8 mouse cellular contexts compared by ENCODE assay signal in genomic region chr16:49332107-49332722, GRCm38 (mm10).
DNase-seq lines count a peak whose midpoint lies in the region; ATAC-seq and TF ChIP-seq lines count a peak whose summit lies in the region.

No protein-coding gene starts in this region.

- no peaks in the 10 kb centered on the region for H3K9me3 ChIP-seq in forebrain, embryonic 14.5 days (replicated peaks; ENCODE audit: control insufficient read depth, low read length)
- H3K9me3 ChIP-seq in forebrain, embryonic 10.5 days: no peaks in the 10 kb centered on the region
- H3K9me3 ChIP-seq in kidney, postnatal 0 days (replicated peaks; ENCODE audit: low read length): no peaks in the 10 kb centered on the region
- H3K9me3 ChIP-seq in stomach, embryonic 16.5 days (replicated peaks; ENCODE audit: control insufficient read depth, low read length): no peaks in the 10 kb centered on the region

- no peaks in the 10 kb centered on the region for H3K36me3 ChIP-seq in forebrain, embryonic 14.5 days (ENCODE audit: control insufficient read depth, insufficient read depth, low read length)
- H3K36me3 ChIP-seq in forebrain, embryonic 10.5 days (replicated peaks): no peaks in the 10 kb centered on the region
- H3K36me3 ChIP-seq in kidney, postnatal 0 days (ENCODE audit: insufficient read depth, low read length): no peaks in the 10 kb centered on the region
- H3K36me3 ChIP-seq in stomach, embryonic 16.5 days (ENCODE audit: control insufficient read depth, insufficient read depth, low read length): no peaks in the 10 kb centered on the region

- no peak overlapping the region for H3K4me2 ChIP-seq in forebrain, embryonic 14.5 days (ENCODE audit: low read length)
- no peak overlapping the region for H3K4me2 ChIP-seq in kidney, postnatal 0 days (ENCODE audit: low read length)
- H3K4me2 ChIP-seq in stomach, embryonic 16.5 days (ENCODE audit: low read depth, low read length): no peak overlapping the region

- peaks cover 5% of the 10 kb centered on the region; the same call in 1 of the 2 replicates for H3K4me1 ChIP-seq in forebrain, embryonic 14.5 days (ENCODE audit: control insufficient read depth, insufficient read depth, low read length)
- H3K4me1 ChIP-seq in forebrain, embryonic 10.5 days: no peaks in the 10 kb centered on the region
- H3K4me1 ChIP-seq in kidney, postnatal 0 days (replicated peaks; ENCODE audit: insufficient read depth, low read length): no peaks in the 10 kb centered on the region
- H3K4me1 ChIP-seq in stomach, embryonic 16.5 days (ENCODE audit: control insufficient read depth, insufficient read depth, low read length): no peaks in the 10 kb centered on the region

- H3K9ac ChIP-seq in forebrain, embryonic 14.5 days (ENCODE audit: low read length): no peak overlapping the region; the same call in 1 of the 2 replicates
- H3K9ac ChIP-seq in kidney, postnatal 0 days (ENCODE audit: low read depth, low read length): no peak overlapping the region
- no peak overlapping the region for H3K9ac ChIP-seq in stomach, embryonic 16.5 days (ENCODE audit: low read length)

- ATAC-seq in forebrain, embryonic 14.5 days: peak; percentile 74; the same call in 1 of the 2 replicates
- no peak; the same call in 1 of the 2 replicates for ATAC-seq in kidney, postnatal 0 days (replicated peaks; ENCODE audit: low FRiP score, low read depth)
- ATAC-seq in stomach, embryonic 16.5 days (ENCODE audit: insufficient read depth, low FRiP score): peak; percentile 40; the same call in 1 of the 2 replicates

- no peak for TF ChIP-seq CTCF in kidney, postnatal 0 days (IDR thresholded peaks at IDR 0.05; ENCODE audit: low read depth)

- no peak overlapping the region for H3K4me3 ChIP-seq in forebrain, embryonic 14.5 days (ENCODE audit: low read depth, low read length)
- H3K4me3 ChIP-seq in forebrain, embryonic 10.5 days: no peak overlapping the region
- no peak overlapping the region for H3K4me3 ChIP-seq in kidney, postnatal 0 days (replicated peaks; ENCODE audit: low read depth, low read length)
- no peak overlapping the region for H3K4me3 ChIP-seq in stomach, embryonic 16.5 days (replicated peaks; ENCODE audit: low read length)

- WGBS in forebrain, embryonic 14.5 days: 68% methylated on average over 4 of the region's 5 CpGs
- WGBS in forebrain, embryonic 10.5 days: 86% methylated on average over 5 of the region's 5 CpGs
- 35% methylated on average over 5 of the region's 5 CpGs for WGBS in kidney, postnatal 0 days
- WGBS in stomach, embryonic 16.5 days: 49% methylated on average over 5 of the region's 5 CpGs

- no peaks in the 10 kb centered on the region for H3K27me3 ChIP-seq in forebrain, embryonic 14.5 days (replicated peaks; ENCODE audit: control insufficient read depth, insufficient read depth, low read length)
- H3K27me3 ChIP-seq in forebrain, embryonic 10.5 days (ENCODE audit: poor library complexity, severe bottlenecking): no peaks in the 10 kb centered on the region
- H3K27me3 ChIP-seq in kidney, postnatal 0 days (ENCODE audit: insufficient read depth, low read length): no peaks in the 10 kb centered on the region
- no peaks in the 10 kb centered on the region for H3K27me3 ChIP-seq in stomach, embryonic 16.5 days (ENCODE audit: control insufficient read depth, insufficient read depth, low read length)

- peak; percentile 75 for DNase-seq in forebrain, embryonic 14.5 days (ENCODE audit: low spot score)
- no peak for DNase-seq in forebrain, embryonic 10.5 days (ENCODE audit: extremely low spot score, low spot score)
- DNase-seq in right cerebral cortex, adult 18-20 months: peak; percentile 32
- DNase-seq in right cerebral cortex, postnatal 36 days (ENCODE audit: low spot score in 2 of 2): no peak
- DNase-seq in kidney, postnatal 0 days (ENCODE audit: low spot score): peak; percentile 54
- no peak for DNase-seq in embryo, embryonic 10 days (ENCODE audit: low spot score)
- no peak for DNase-seq in yolk sac, embryonic 10.5 days (ENCODE audit: low spot score)

- peak overlapping the region; percentile 63; the same call in 1 of the 2 replicates for H3K27ac ChIP-seq in forebrain, embryonic 14.5 days (ENCODE audit: low read depth, low read length)
- H3K27ac ChIP-seq in forebrain, embryonic 10.5 days: no peak overlapping the region
- no peak overlapping the region for H3K27ac ChIP-seq in kidney, postnatal 0 days
- no peak overlapping the region for H3K27ac ChIP-seq in stomach, embryonic 16.5 days (ENCODE audit: low read length)

Comparison
In these comparisons a context has a peak if more than half of its experiments do, and no peak if none do; other contexts are left out.
1. DNase-seq: peak in forebrain, embryonic 14.5 days (single experiment), right cerebral cortex, adult 18-20 months (single experiment) and kidney, postnatal 0 days (single experiment); none in forebrain, embryonic 10.5 days (single experiment), right cerebral cortex, postnatal 36 days (0 of 2), embryo, embryonic 10 days (single experiment) and yolk sac, embryonic 10.5 days (single experiment).